Mouse (Mus musculus) stomach, postnatal 0 days (tissue): Measurements from ENCODE around the gene Aif1. TPM values are rescaled to one million over a fixed set of nuclear protein-coding genes. Genes with fewer than 3 reads are reported as not detected.

Source experiments
- ATAC-seq: fragments of 200-750 bp; cut with Nextera tagmentation; 2 replicates; pipeline ENCODE4 v1.8.0; 2017; ENCODE audit not compliant: low FRiP score, low TSS enrichment
- DNase-seq: peaks from one replicate; pipeline ENCODE4 v3.0.0-alpha.2; 2016; ENCODE audit warnings: low spot score
- H3K27ac ChIP-seq: fragments of 300-500 bp; sonication (generic); replicated peaks from 2 replicates; pipeline ENCODE4 v1.5.1; 2014; ENCODE audit warnings: mild to moderate bottlenecking, control low read depth
- H3K27me3 ChIP-seq: fragments of 300-500 bp; sonication (generic); 2 replicates; pipeline ENCODE4 v1.6.1; 2014; ENCODE audit warnings: low read length; ENCODE audit not compliant: control insufficient read depth, insufficient read depth
- H3K36me3 ChIP-seq: fragments of 300-500 bp; sonication (generic); 2 replicates; pipeline ENCODE4 v1.6.1; 2014; ENCODE audit warnings: low read length, mixed read lengths; ENCODE audit not compliant: control insufficient read depth, insufficient read depth
- H3K4me1 ChIP-seq: fragments of 300-500 bp; sonication (generic); replicated peaks from 2 replicates; pipeline ENCODE4 v1.6.1; 2014; ENCODE audit warnings: antibody characterized with exemption; ENCODE audit not compliant: control insufficient read depth, insufficient read depth
- H3K4me2 ChIP-seq: fragments of 300-500 bp; sonication (generic); replicated peaks from 2 replicates; pipeline ENCODE4 v1.6.1; 2014; ENCODE audit warnings: low read depth, mild to moderate bottlenecking, control low read depth, moderate library complexity
- H3K4me3 ChIP-seq: fragments of 300-500 bp; sonication (generic); 2 replicates; pipeline ENCODE4 v1.5.1; 2014; ENCODE audit warnings: low read depth, low read length, control low read depth
- H3K9ac ChIP-seq: fragments of 300-500 bp; sonication (generic); 2 replicates; pipeline ENCODE4 v1.6.1; 2014; ENCODE audit warnings: mild to moderate bottlenecking, low read length, control low read depth, mixed read lengths
- H3K9me3 ChIP-seq: fragments of 300-500 bp; sonication (generic); 2 replicates; pipeline ENCODE4 v1.6.1; 2016; ENCODE audit warnings: low read length; ENCODE audit not compliant: control insufficient read depth
- CTCF ChIP-seq: IDR thresholded peaks from 2 replicates; pipeline ENCODE4 v1.5.1; 2016; ENCODE audit warnings: antibody characterized with exemption, low read depth, mild to moderate bottlenecking, moderate library complexity
- EP300 ChIP-seq: optimal IDR thresholded peaks from 2 replicates; pipeline ENCODE3; 2016; ENCODE audit warnings: antibody characterized with exemption
- WGBS: fragments of 180-500 bp; shearing (Covaris S2); extraction: QIAGEN DNeasy Blood & Tissue Kit; methylation state at CpG from one replicate; pipeline ENCODE4 v1.1.7; 2014; 5-methylcytosine and 5-hydroxymethylcytosine counted together
- polyA plus RNA-seq: library from polyadenylated mRNA; unstranded; fragments of >200 nt; fragmentation: Nextera tagmentation; extraction: Ambion mirVana; gene quantifications from 2 replicates; pipeline ENCODE4 v1.2.1, GENCODE M21; 2015

The Aif1 gene
- polyA plus RNA-seq, 1 experiment from 2014 or later, result 24.3 TPM

DNA sequence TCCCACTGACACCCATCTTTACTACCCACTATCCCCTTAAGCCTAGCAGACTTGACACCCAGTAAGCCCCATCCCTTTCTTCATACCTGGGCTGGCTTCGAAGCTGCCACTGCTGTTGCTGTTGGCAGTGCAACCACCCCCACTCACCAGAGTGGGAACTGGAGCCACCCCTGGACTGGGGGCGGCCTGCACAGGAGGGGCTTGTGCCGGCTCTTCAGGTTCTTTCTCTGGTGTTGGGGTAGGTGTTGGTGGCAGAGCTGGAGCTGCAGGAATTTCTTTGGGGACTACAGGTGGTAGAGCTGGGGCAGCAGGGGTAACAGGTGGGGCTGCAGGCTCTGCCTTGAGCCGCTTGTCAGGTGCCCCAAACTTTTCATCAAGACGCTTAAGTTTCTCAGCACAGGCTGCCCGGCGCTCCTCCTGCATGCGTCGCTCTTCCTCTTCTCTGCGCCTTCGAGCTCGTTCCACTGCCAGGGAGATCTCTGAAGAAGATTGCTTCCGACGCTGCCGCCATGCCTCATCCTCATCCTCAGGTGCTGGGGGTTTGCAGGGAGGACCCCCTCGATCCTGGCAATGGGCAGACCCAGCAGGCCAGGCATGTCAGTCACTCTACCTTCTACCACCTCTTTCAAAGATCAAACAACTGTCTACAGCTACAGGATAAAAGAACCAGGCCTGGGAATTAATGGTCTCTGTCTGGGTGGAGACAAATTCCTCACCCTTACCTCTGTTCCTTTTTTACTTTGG is 16.8 kb downstream of the Aif1 start:
- Histone ChIP-seq H3K27me3 (no peaks in the 10 kb centered on the region), H3K9ac (no peak overlapping the region), H3K4me3 (no peak overlapping the region), H3K27ac (no peak overlapping the region), H3K4me1 (peaks cover 2% of the 10 kb centered on the region; the same call in 1 of the 2 replicates), H3K4me2 (no peak overlapping the region), H3K9me3 (no peaks in the 10 kb centered on the region), H3K36me3 (peaks cover 70% of the 10 kb centered on the region)
- no peak for TF ChIP-seq EP300
- no peak for TF ChIP-seq CTCF
- no peak for DNase-seq
- no peak for ATAC-seq
- WGBS, result 89% methylated on average over 16 of the region's 16 CpGs

DNA sequence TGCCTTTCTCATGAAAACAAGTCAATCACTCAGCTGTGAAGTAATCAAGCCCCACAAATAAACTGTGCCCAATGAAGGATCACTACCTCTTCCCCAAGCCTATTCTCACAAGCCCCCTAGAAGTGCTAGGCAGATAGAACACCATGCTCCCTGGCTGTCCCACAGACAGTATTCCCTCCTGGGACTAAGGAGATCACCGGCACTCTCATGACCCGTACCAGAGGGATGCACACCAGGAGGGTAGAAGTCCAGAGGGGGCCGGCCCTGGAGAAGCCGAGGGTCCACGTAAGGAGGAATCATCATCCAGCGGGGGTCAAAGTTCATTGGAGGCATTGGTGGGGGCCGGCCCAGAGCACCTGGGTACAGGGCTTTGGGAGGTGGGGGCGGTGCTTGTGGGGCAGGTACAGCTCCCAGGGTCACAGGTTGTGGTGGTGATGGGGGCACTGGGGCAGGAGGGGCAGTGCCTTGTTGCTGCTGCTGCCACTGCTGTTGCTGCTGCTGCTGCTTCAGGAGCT is 18.1 kb downstream of the Aif1 start:
- Histone ChIP-seq H3K27ac (no peak overlapping the region), H3K9ac (no peak overlapping the region), H3K9me3 (no peaks in the 10 kb centered on the region), H3K4me1 (no peaks in the 10 kb centered on the region; the same call in 1 of the 2 replicates), H3K27me3 (no peaks in the 10 kb centered on the region), H3K36me3 (peaks cover 79% of the 10 kb centered on the region), H3K4me2 (no peak overlapping the region), H3K4me3 (no peak overlapping the region)
- TF ChIP-seq EP300 (no peak), CTCF (no peak)
- WGBS, result 84% methylated on average over 8 of the region's 8 CpGs
- ATAC-seq (no peak), DNase-seq (no peak)

DNA sequence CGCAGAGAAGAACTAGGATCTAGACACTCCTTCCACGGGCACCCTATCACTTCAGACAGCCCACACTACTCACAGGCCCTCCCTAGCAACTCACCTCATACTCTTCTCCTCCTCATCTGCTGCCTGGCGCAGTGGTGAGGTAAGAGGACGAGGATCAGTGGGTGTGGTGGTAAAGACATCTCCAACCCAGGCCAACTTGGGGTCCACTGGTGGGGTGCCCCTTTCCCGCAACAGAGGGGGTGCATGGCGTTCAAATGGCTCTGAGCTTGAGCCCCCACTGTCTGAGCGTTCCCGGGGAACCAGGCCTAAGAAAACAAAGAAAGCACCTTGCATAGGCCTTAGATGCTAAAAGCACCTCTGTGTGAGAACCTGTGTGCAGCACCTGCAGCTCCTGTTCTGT is 18.6 kb downstream of the Aif1 start:
- no peak overlapping the region for H3K4me2 ChIP-seq
- ATAC-seq (no peak), DNase-seq (no peak)
- no peaks in the 10 kb centered on the region for H3K4me1 ChIP-seq
- peaks cover 84% of the 10 kb centered on the region for H3K36me3 ChIP-seq
- 90% methylated on average over 8 of the region's 8 CpGs for WGBS
- H3K27ac ChIP-seq, result no peak overlapping the region
- H3K9me3 ChIP-seq, result no peaks in the 10 kb centered on the region
- TF ChIP-seq EP300 (no peak), CTCF (no peak)
- no peaks in the 10 kb centered on the region for H3K27me3 ChIP-seq
- H3K9ac ChIP-seq, result no peak overlapping the region
- no peak overlapping the region for H3K4me3 ChIP-seq

DNA sequence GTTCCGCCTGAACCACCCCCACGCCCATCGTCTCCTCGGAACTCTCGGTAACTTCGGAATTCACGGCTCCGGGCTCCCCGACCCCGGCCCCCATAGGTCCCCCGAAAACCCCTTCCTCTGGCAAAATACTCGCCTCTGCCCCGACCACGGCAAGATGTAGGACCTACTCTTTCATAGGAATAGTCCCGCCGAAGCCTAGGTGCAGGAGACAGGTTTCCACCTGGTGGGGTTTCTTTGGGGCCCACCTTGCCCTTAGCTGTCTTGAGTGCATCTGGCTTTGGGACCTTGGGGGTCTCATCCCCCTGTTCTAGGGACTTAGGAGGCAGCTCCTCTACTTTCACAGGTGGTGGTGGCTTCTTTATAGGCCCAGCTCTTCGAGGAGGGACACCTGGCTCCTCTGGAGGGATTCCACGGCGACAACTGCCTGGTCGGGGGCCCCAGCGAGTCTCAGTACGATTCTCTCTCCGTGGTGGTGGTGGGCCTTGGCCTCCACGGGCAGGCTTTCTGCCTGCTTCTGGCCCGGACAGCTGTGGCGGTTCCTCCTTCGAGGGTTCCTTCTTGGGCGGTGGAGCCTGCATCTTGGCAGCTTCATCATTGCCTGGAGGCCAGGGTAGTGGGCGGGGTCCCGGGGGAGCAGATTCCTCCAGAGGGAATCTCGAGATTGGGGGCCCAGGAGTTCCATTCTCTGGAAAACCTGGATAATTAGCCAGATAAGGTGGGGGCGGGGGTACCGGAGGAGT is 19.2 kb downstream of the Aif1 start:
- H3K36me3 ChIP-seq, result peaks cover 83% of the 10 kb centered on the region
- ATAC-seq (no peak), DNase-seq (no peak)
- no peak overlapping the region for H3K27ac ChIP-seq
- TF ChIP-seq EP300 (no peak), CTCF (no peak)
- 88% methylated on average over 33 of the region's 33 CpGs for WGBS
- no peak overlapping the region for H3K4me3 ChIP-seq
- H3K4me2 ChIP-seq, result no peak overlapping the region
- no peaks in the 10 kb centered on the region for H3K9me3 ChIP-seq
- no peak overlapping the region for H3K9ac ChIP-seq
- no peaks in the 10 kb centered on the region for H3K4me1 ChIP-seq
- H3K27me3 ChIP-seq, result no peaks in the 10 kb centered on the region

DNA sequence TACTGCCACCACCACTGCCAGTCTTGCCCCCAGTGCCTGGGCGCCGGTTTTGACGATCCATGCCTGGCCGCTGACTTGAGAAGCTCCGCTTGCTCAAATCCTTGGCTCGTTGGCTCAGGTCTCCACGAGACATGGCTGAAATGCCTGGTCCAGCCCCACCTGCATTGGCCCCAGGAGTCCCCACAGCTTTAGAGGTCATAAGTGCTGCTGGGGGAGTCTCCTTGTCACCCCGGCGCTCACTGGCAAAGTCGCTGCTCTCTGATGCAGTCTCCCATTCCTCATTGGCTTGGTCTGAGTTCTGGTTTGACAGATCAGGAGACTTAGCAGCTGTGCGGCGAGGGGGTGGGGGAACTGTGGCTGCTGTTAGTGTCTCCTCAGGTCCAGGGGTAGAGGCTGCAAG is 20.4 kb downstream of the Aif1 start:
- H3K4me2 ChIP-seq, result no peak overlapping the region
- 81% methylated on average over 12 of the region's 12 CpGs for WGBS
- H3K4me1 ChIP-seq, result no peaks in the 10 kb centered on the region
- no peak for TF ChIP-seq EP300
- no peak for TF ChIP-seq CTCF
- H3K4me3 ChIP-seq, result no peak overlapping the region
- H3K9me3 ChIP-seq, result no peaks in the 10 kb centered on the region
- H3K27me3 ChIP-seq, result no peaks in the 10 kb centered on the region
- peaks cover 79% of the 10 kb centered on the region for H3K36me3 ChIP-seq
- ATAC-seq (no peak), DNase-seq (no peak)
- H3K27ac ChIP-seq, result no peak overlapping the region
- no peak overlapping the region for H3K9ac ChIP-seq

DNA sequence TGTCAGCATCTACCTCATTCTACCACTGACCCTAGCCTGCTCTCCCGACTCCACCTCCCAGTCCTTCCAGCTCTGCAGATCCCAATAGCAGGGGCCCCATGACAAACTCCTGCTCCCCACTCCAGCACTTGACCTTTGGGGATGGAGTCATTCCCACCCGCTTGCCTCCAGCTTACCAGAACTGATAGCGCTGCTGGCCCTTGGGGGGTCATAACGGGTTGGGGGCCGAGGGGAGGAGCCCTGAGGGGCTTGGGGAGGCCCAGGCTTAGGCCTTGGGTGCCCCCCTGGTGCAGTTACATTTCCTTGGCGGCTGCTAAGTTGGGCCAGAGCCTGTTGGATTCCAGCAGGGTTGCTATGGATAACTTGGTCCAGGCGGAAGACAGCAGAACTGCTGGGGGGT is 21.3 kb downstream of the Aif1 start:
- H3K27me3 ChIP-seq, result no peaks in the 10 kb centered on the region
- 78% methylated on average over 7 of the region's 7 CpGs for WGBS
- peaks cover 78% of the 10 kb centered on the region for H3K36me3 ChIP-seq
- no peak overlapping the region for H3K9ac ChIP-seq
- TF ChIP-seq EP300, result no peak
- no peak for TF ChIP-seq CTCF
- no peak overlapping the region for H3K4me2 ChIP-seq
- no peaks in the 10 kb centered on the region for H3K4me1 ChIP-seq
- H3K9me3 ChIP-seq, result no peaks in the 10 kb centered on the region
- no peak for DNase-seq
- no peak for ATAC-seq
- no peak overlapping the region for H3K27ac ChIP-seq
- H3K4me3 ChIP-seq, result no peak overlapping the region
